Mouse (Mus musculus): ENCODE measurements at regions not wholly inside any gene's neighbourhood (a gene's known extent, or its start where the extent isn't known, plus 50 kb on each side); places are given as distances from the start of the nearest gene placed in this dataset.

DNA sequence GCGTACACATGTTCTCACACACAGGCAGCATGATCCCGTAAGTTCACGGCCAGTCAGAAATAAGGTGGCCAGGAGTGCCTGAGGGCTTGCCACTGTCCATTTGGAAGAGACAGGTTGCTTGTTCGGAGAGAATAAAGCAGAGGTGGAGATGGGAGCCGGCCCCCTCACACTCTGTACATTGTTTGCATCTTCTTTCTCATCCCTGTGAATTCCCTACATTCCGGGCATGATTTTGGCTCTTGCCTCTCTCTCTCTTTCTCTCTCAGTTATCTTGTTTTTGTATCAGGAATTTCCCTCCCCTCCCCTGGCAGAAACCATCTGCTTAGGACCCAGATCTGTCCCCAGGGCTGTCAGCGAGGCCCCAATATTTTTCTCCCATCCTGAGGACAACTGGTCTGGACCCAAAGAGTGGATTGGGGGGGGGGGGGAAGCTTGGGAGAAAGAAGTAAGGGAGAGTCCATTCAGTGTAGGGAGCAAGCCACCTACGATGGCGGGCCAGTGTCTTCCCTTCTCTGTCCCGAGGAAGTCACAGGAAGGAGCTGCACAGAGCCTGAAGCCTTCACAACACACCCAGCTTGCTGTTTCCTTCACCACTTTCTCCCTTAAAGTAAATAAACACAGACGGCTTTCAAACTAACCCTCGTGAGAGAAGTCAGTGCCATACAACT lies 540.2 kb downstream of the Ccdc171 start:
- no peak overlapping the region for H3K4me3 ChIP-seq (ENCODE audit: control insufficient read depth in 1 of 2, insufficient read depth in 1 of 2, low read depth in 2 of 2, low read length in 2 of 2)
- no peak overlapping the region for H3K9ac ChIP-seq (ENCODE audit: control insufficient read depth, low read depth, low read length, poor library complexity, severe bottlenecking)
- TF ChIP-seq POLR2AphosphoS5 (IDR thresholded peaks at IDR 0.05; ENCODE audit: borderline replicate concordance, low read depth, low read length): no peak
- no peak for TF ChIP-seq RAD21 (IDR thresholded peaks at IDR 0.05; ENCODE audit: low read depth, low read length)
- TF ChIP-seq ETS1 (IDR thresholded peaks at IDR 0.05; ENCODE audit: low read depth, low read length): no peak
- no peak for TF ChIP-seq BHLHE40 (IDR thresholded peaks at IDR 0.05; ENCODE audit: borderline replicate concordance, low read depth, low read length)
- no peak for TF ChIP-seq TAL1 (IDR thresholded peaks at IDR 0.05; ENCODE audit: low read length)
- no peak for TF ChIP-seq MXI1 (IDR thresholded peaks at IDR 0.05; ENCODE audit: low read depth, low read length)
- no peak for TF ChIP-seq NELFE (IDR thresholded peaks at IDR 0.05; ENCODE audit: low read depth, low read length)
- TF ChIP-seq USF2 (IDR thresholded peaks at IDR 0.05; ENCODE audit: borderline replicate concordance in 1 of 2, insufficient read depth in 1 of 2, low read depth in 1 of 2, low read length in 2 of 2): no peak
- no peak for TF ChIP-seq POLR2A (IDR thresholded peaks at IDR 0.05; ENCODE audit: control insufficient read depth in 1 of 2, insufficient read depth in 1 of 2, low read depth in 1 of 2, low read length in 2 of 2, poor library complexity in 1 of 2)
- TF ChIP-seq GABPA (IDR thresholded peaks at IDR 0.05; ENCODE audit: low read depth, low read length): no peak
- no peak for TF ChIP-seq MAZ (IDR thresholded peaks at IDR 0.05; ENCODE audit: low read depth, low read length)
- TF ChIP-seq HCFC1 (IDR thresholded peaks at IDR 0.05; ENCODE audit: low read depth, low read length): no peak
- no peak for TF ChIP-seq TCF12 (IDR thresholded peaks at IDR 0.05; ENCODE audit: low read depth, low read length)
- TF ChIP-seq MEF2A (IDR thresholded peaks at IDR 0.05; ENCODE audit: extremely low read depth, insufficient replicate concordance, low read depth, low read length, poor library complexity, severe bottlenecking): no peak
- no peak for TF ChIP-seq UBTF (IDR thresholded peaks at IDR 0.05; ENCODE audit: borderline replicate concordance, insufficient read depth, low read depth, low read length)
- no peaks in the 10 kb centered on the region for H3K27me3 ChIP-seq (ENCODE audit: control insufficient read depth in 1 of 2, insufficient read depth in 2 of 2, low read length in 2 of 2)
- no peaks in the 10 kb centered on the region for H3K36me3 ChIP-seq (ENCODE audit: control insufficient read depth in 1 of 2, insufficient read depth in 2 of 2, low read length in 2 of 2)
- no peak overlapping the region for H3K27ac ChIP-seq (ENCODE audit: control insufficient read depth, low read depth, low read length)
- H3K9me3 ChIP-seq (replicated peaks; ENCODE audit: insufficient read depth, low read length): no peaks in the 10 kb centered on the region
- no peak for DNase-seq (ENCODE audit: low read depth, low spot score)
- no peaks in the 10 kb centered on the region for H3K79me2 ChIP-seq (ENCODE audit: control insufficient read depth, insufficient read depth, low read length, poor library complexity)
- no peaks in the 10 kb centered on the region for H3K4me1 ChIP-seq (ENCODE audit: control insufficient read depth in 1 of 2, insufficient read depth in 2 of 2, low read length in 2 of 2)

DNA sequence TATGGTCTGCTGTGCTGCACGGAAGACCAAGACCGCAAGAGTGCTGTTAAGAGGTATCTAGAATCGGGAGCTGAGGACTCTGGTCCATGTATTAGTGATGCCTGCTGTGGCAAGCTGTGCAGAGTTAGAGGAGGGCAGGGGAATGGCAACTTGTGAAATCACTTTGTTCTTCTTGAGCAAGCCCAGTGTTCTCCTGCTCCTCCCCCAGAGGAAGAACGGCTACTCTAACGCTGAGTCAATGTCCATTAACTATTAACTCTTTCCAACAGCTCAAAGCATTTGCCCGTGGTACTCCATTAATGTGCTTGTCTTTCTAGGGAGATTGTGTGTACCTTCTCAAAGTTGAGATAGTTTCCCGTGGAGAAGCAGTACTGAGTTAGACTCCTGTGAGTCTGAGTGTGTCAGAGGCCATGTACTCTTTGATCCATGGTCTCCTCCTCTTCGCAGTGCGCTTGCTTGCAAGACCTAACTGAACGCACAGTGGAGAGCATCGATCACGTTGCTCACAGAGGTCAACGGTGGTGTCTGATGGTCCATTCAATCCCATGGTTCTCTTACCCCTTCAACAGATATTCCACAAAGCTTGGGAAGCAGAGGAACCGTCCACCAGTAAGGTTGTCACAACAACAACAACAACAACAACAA lies 542.7 kb downstream of the Ccdc171 start:
- TF ChIP-seq MAX (IDR thresholded peaks at IDR 0.05; ENCODE audit: low read length): no peak
- TF ChIP-seq SIN3A (IDR thresholded peaks at IDR 0.05; ENCODE audit: low read length): no peak
- no peak for TF ChIP-seq TAL1 (IDR thresholded peaks at IDR 0.05; ENCODE audit: low read length)
- TF ChIP-seq ZMIZ1 (IDR thresholded peaks at IDR 0.05; ENCODE audit: low read depth, low read length): no peak
- TF ChIP-seq GABPA (IDR thresholded peaks at IDR 0.05; ENCODE audit: low read depth, low read length): no peak
- no peak for TF ChIP-seq RCOR1 (IDR thresholded peaks at IDR 0.05; ENCODE audit: low read depth, low read length)
- no peak for TF ChIP-seq MYC (IDR thresholded peaks at IDR 0.05; ENCODE audit: low read depth, low read length)
- no peak for TF ChIP-seq ETS1 (IDR thresholded peaks at IDR 0.05; ENCODE audit: low read depth, low read length)
- no peak for TF ChIP-seq USF1 (IDR thresholded peaks at IDR 0.05; ENCODE audit: low read depth, low read length)
- no peak for TF ChIP-seq GATA1 (IDR thresholded peaks at IDR 0.05; ENCODE audit: low read depth, low read length)
- TF ChIP-seq CHD2 (IDR thresholded peaks at IDR 0.05; ENCODE audit: low read length): no peak
- no peak for TF ChIP-seq KAT2A (conservative IDR thresholded peaks at IDR 0.05; ENCODE audit: low read depth, low read length)
- TF ChIP-seq TCF12 (IDR thresholded peaks at IDR 0.05; ENCODE audit: low read depth, low read length): no peak
- no peak for TF ChIP-seq SMC3 (IDR thresholded peaks at IDR 0.05; ENCODE audit: low read depth, low read length)
- TF ChIP-seq ZKSCAN1 (IDR thresholded peaks at IDR 0.05; ENCODE audit: low read depth, low read length): no peak
- TF ChIP-seq HCFC1 (IDR thresholded peaks at IDR 0.05; ENCODE audit: low read depth, low read length): no peak
- TF ChIP-seq ELF1 (IDR thresholded peaks at IDR 0.05; ENCODE audit: low read depth, low read length): no peak
- TF ChIP-seq EP300 (IDR thresholded peaks at IDR 0.05; ENCODE audit: low read depth in 1 of 2, low read length in 2 of 2): no peak
- TF ChIP-seq MAFK (IDR thresholded peaks at IDR 0.05; ENCODE audit: borderline replicate concordance, low read depth, low read length): no peak
- no peak for TF ChIP-seq BHLHE40 (IDR thresholded peaks at IDR 0.05; ENCODE audit: borderline replicate concordance, low read depth, low read length)
- H3K27me3 ChIP-seq (ENCODE audit: control insufficient read depth in 1 of 2, insufficient read depth in 2 of 2, low read length in 2 of 2): no peaks in the 10 kb centered on the region
- no peaks in the 10 kb centered on the region for H3K9me3 ChIP-seq (replicated peaks; ENCODE audit: insufficient read depth, low read length)
- H3K36me3 ChIP-seq (ENCODE audit: control insufficient read depth in 1 of 2, insufficient read depth in 2 of 2, low read length in 2 of 2): no peaks in the 10 kb centered on the region
- H3K4me1 ChIP-seq (ENCODE audit: control insufficient read depth in 1 of 2, insufficient read depth in 2 of 2, low read length in 2 of 2): no peaks in the 10 kb centered on the region
- H3K79me2 ChIP-seq (ENCODE audit: control insufficient read depth, insufficient read depth, low read length, poor library complexity): no peaks in the 10 kb centered on the region
- no peak overlapping the region for H3K27ac ChIP-seq (ENCODE audit: control insufficient read depth, low read depth, low read length)
- no peak overlapping the region for H3K4me3 ChIP-seq (ENCODE audit: control insufficient read depth in 1 of 2, insufficient read depth in 1 of 2, low read depth in 2 of 2, low read length in 2 of 2)
- no peak for DNase-seq (ENCODE audit: low read depth, low spot score)
- H3K9ac ChIP-seq (ENCODE audit: control insufficient read depth, low read depth, low read length, poor library complexity, severe bottlenecking): no peak overlapping the region

All from MEL (cell line).